Mouse (Mus musculus): ENCODE data around the gene Tmem190.
A peak's percentile ranks its signal among the peaks of the same experiment; 100 is the strongest.

- TF ChIP-seq CTCF (IDR thresholded peaks at IDR 0.05; ENCODE audit: insufficient read depth, low read length) (peak; percentile 28; the same call in 1 of the 2 replicates), POLR2A (IDR thresholded peaks at IDR 0.05; ENCODE audit: borderline replicate concordance, extremely low read depth, low read depth, low read length) (no peak)
Measured at GRCm38 (mm10) chr7:4806716-4807115, 24.0 kb downstream of the Tmem190 start.
